Mouse (Mus musculus): Measurements from ENCODE around the gene Hmbs. TPM values are rescaled to one million over a fixed set of nuclear protein-coding genes. Genes with fewer than 3 reads are reported as not detected.
"Not testable (repeated sequence)": the region's sequence is repeated elsewhere in the genome, so short reads cannot be mapped to it uniquely, and the experiment has no call there.

The Hmbs gene
- total RNA-seq, 2 experiments from 2014 or later = 21.5 to 23.8 TPM

- intact Hi-C loops (cut with DNase I); DNase-seq: not testable (repeated sequence)
Observed at GRCm38 (mm10) chr9:44325032-44325767, 18.8 kb downstream of the Hmbs start.

- no peak for DNase-seq
- intact Hi-C loops (cut with DNase I) = no loop called here
Observed at GRCm38 (mm10) chr9:44324147-44324546, 19.9 kb downstream of the Hmbs start.

- DNase-seq = not testable (repeated sequence)
Observed at GRCm38 (mm10) chr9:44323656-44324055, 20.4 kb downstream of the Hmbs start.

GRCm38 (mm10) chr9:44320799-44321133 is 23.3 kb downstream of the Hmbs start:
- intact Hi-C loops (cut with DNase I) = no loop called here
- DNase-seq = no peak

More at GRCm38 (mm10) chr9:44323656-44324055, 20.4 kb downstream of the Hmbs start:
- intact Hi-C loops (cut with DNase I) = not testable (repeated sequence)

DNA sequence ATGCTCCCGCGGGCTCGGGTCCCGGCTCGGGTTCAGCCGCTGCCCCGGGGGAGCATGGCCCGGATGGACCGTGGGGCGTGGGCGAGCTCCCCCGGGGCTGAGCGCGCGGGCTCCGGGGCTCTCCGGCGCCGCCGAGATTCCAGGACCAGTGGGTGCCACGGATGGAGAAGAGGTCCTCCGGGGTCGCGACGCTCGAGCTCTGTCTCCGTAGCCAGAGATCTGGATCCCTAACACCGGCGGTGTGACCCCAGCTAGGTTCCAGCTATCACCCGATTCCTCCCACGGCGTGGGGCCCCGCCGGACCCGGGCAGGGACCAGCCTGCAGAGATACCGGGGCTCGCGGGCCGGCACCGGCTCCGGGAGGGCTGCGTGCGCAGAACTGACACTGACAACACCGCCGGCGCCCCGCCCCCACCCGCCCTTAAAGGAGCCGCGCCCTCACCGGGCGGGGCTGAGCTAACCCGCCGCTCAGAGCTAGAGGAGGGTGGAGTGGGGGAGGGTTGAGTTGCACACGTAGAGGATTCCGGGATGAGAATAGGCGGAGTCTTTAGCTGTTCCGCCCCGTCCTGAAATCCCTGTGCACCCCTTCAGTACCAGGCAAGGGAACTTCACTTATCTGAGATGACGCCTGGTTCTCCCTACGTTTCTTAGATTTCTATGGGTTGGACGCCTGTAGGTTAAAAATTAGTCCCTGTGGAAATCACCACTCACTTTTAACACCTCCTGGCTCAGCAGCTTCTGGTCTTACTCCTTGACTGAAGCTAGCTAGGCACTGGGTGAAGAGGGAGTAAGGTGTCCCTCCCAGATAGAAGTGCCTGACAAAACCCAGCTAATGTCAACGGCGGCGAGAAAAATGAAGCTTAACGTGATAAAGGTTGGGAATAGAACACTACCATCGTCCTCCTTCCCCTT is 23.9 kb downstream of the Hmbs start, which contains the start of gene C2cd2l:
TSS of gene C2cd2l (minus strand) at position 399 of the 912 bp plus-strand sequence.
- peak; percentile 95 for DNase-seq
- intact Hi-C loops (cut with DNase I) = no loop called here

DNA sequence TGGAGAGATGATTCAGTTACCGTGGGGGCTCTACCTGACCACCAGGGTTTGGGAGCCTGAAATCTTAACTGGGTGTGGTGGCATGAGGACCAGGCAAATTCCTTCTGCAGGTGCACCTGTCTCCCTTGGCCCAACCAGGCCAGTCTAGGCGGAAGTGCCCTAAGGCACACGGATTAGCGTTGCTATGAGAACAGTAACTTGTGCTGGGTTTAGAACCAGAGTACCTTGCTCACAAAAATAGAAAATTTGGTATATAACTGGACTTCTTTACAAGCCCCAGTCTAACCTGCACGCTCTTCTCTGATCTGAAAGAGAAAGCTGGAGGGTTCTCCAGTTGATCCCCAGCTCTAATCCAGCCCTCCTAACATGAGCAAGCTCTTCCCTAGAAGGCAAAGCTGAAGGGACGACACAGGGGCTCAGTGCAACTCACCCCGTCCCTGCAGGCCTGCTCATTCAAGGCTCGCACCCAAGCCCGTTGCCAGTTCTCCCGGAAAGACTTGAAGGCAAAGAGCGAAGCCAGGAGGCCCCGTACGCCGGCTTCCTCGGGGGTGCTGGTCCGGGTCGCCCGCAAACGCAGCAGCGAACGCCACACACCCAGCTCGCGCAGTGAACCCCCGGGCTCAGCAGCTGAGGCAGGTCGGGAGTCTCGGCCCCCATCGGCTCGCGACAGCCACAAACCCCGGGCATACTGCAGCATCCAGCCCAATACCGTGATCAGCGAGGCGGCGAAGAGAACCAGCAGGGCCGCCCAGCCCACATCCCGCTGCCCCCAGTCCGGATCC is 24.7 kb downstream of the Hmbs start:
- intact Hi-C loops (cut with DNase I) = no loop called here
- no peak for DNase-seq

- DNase-seq = no peak
- intact Hi-C loops (cut with DNase I) = no loop called here
Observed at GRCm38 (mm10) chr9:44318826-44319095, 25.3 kb downstream of the Hmbs start.

DNA sequence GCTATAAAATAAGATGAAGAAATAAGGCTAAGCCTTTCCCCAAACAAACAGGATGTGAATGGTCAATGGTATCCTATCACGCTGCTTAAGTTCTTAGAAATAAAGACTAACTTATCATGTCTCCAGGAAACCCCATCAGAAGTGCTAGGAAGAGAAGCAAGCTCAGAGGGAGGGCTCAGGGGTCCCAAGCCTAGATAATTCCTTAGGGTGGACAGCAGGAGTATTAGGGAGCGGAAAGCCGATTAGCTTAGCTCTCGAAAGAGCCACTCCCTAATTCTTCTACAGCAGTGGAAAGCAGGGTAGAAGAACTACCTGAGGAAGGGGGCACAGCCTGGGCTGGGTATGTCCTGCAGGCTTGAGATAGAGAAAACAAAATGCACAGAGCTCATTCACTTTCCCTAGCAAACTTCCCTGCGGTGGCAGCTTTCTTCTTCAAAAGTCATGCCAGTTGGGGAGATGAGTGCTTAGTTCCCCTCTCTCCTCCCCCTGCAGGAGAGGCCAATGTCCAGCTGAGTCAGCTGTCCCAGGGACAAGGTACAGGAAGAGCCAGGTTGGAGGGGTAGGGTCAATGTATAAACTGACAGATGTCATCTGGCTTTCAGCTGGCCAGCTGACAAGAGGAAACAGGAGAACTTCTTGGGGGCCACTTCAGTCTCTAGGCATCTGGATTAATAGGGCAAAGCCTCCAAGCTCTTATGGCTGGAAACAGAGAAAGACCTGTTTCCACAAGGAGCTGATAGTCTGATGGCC is 25.8 kb downstream of the Hmbs start:
- DNase-seq = no peak
- intact Hi-C loops (cut with DNase I) = no loop called here

DNA sequence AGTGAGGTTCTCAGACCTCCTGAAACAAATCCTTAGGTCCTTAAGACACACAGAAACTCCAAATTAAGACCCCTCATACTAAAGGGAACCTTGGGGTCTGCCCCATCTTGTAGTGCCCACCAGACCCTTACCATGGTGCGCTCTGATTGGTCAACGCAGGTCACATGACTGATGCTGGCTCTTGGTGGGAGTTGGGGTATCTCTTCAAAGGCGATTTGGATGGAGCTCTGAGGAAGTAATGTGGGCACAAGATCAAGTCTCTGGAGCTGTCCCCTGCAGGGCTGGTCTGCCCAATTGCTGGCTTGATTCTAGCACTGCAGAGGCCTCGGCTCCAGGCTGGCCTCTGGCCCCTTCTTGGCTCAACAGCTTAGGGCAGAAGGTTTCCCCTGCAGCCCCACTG is 26.6 kb downstream of the Hmbs start:
- no peak for DNase-seq
- intact Hi-C loops (cut with DNase I) = no loop called here

- DNase-seq = no peak
- intact Hi-C loops (cut with DNase I) = no loop called here
Observed at GRCm38 (mm10) chr9:44314910-44315309, 29.1 kb downstream of the Hmbs start.

DNA sequence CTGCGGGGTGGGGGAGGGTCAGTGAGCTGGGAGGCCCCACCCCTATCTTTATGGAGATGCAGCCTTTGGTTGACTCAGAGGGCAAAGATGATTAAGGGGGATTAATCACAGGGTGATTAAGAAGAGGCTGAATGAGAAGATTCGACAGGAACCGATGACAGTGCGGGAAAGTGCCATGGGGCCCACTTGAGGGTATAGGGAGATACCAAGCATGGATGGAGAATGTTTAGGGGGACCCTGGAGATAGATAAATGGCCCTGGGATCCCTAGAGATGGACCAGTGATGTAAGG is 29.8 kb downstream of the Hmbs start:
- intact Hi-C loops (cut with DNase I) = no loop called here
- no peak for DNase-seq

- DNase-seq = peak; percentile 74
- intact Hi-C loops (cut with DNase I) = no loop called here
Observed at GRCm38 (mm10) chr9:44313476-44314256, 30.4 kb downstream of the Hmbs start.

GRCm38 (mm10) chr9:44311136-44312134 is 32.6 kb downstream of the Hmbs start:
- intact Hi-C loops (cut with DNase I) = no loop called here
- no peak for DNase-seq

- intact Hi-C loops (cut with DNase I) = no loop called here
- DNase-seq = no peak
Observed at GRCm38 (mm10) chr9:44310750-44311135, 33.3 kb downstream of the Hmbs start.

GRCm38 (mm10) chr9:44309756-44310155 is 34.3 kb downstream of the Hmbs start:
- intact Hi-C loops (cut with DNase I) = no loop called here
- DNase-seq = no peak

DNA sequence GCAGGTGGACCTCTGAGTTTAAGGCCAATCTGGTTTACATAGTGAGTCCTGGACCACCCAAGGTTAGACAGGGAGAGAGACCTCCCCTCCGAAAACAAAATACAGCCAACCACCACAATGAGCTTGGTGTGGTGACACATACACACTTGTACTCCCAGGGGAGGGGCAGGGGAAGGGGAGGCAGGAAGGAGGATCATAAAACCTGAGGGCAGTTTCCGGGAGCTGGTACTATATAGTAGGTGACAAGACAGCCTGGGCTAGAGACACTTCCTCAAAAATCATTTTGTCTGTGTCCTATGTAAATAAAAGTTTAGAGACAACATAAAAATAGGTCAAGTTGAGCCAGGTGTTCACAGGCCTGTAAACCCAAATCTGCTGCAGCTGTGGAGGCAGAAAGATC is 36.8 kb downstream of the Hmbs start:
- intact Hi-C loops (cut with DNase I) = no loop called here
- no peak for DNase-seq

- intact Hi-C loops (cut with DNase I) = no loop called here
- DNase-seq = no peak
Observed at GRCm38 (mm10) chr9:44306532-44306931, 37.5 kb downstream of the Hmbs start.

GRCm38 (mm10) chr9:44305466-44306079 is 38.5 kb downstream of the Hmbs start, which contains the start of gene Hinfp:
TSS of gene Hinfp (minus strand) at chr9:44305671.
- intact Hi-C loops (cut with DNase I) = no loop called here

More at GRCm38 (mm10) chr9:44305466-44306079, 38.5 kb downstream of the Hmbs start, which contains the start of gene Hinfp:
- DNase-seq = peak; percentile 99

Measured in left cerebral cortex, postnatal 4 days (tissue).